Mouse (Mus musculus): ENCODE measurements around the gene Clk2.

- TF ChIP-seq CTCF (IDR thresholded peaks at IDR 0.05; ENCODE audit: borderline replicate concordance, insufficient read depth, low read length) (no peak), POLR2A (IDR thresholded peaks at IDR 0.05; ENCODE audit: low read depth, low read length) (peak; percentile 73)
Measured at GRCm38 (mm10) chr3:89177242-89178106, 12.9 kb downstream of the Clk2 start, which contains the start of gene Scamp3.
